Mouse (Mus musculus): ENCODE measurements around the gene Gm1123.

The Gm1123 gene

GRCm38 (mm10) chr9:99001326-99001725 is 34.2 kb downstream of the Gm1123 start:
- no peak for DNase-seq (ENCODE audit: low spot score in 2 of 2)

GRCm38 (mm10) chr9:98999881-99000339 is 35.6 kb downstream of the Gm1123 start:
- no peak for DNase-seq (ENCODE audit: low spot score in 2 of 2)

GRCm38 (mm10) chr9:98994103-98994502 is 41.4 kb downstream of the Gm1123 start:
- DNase-seq (ENCODE audit: low spot score in 2 of 2): no peak

GRCm38 (mm10) chr9:98987131-98987530 is 48.4 kb downstream of the Gm1123 start:
- no peak for DNase-seq (ENCODE audit: low spot score in 2 of 2)

GRCm38 (mm10) chr9:98986476-98987096 is 48.9 kb downstream of the Gm1123 start:
- no peak for DNase-seq (ENCODE audit: low spot score in 2 of 2)

GRCm38 (mm10) chr9:98985800-98986475 is 49.6 kb downstream of the Gm1123 start, which contains the start of gene Faim:
Faim (plus strand) TSS chr9:98986373.
- peak; percentile 99 to 100 for DNase-seq (ENCODE audit: low spot score in 2 of 2)

- peak; percentile 72 to 93 for DNase-seq (ENCODE audit: low spot score in 2 of 2)
Observed at GRCm38 (mm10) chr9:98979431-98980416, 55.8 kb downstream of the Gm1123 start.

GRCm38 (mm10) chr9:98976520-98976919 is 59.0 kb downstream of the Gm1123 start:
- no peak for DNase-seq (ENCODE audit: low spot score in 2 of 2)

GRCm38 (mm10) chr9:98976081-98976480 is 59.4 kb downstream of the Gm1123 start:
- no peak for DNase-seq (ENCODE audit: low spot score in 2 of 2)

GRCm38 (mm10) chr9:98974898-98975297 is 60.6 kb downstream of the Gm1123 start:
- no peak for DNase-seq (ENCODE audit: low spot score in 2 of 2)

- DNase-seq (ENCODE audit: low spot score in 2 of 2): no peak
Observed at GRCm38 (mm10) chr9:98973561-98973960, 62.0 kb downstream of the Gm1123 start.

GRCm38 (mm10) chr9:98973101-98973521 is 62.4 kb downstream of the Gm1123 start:
- DNase-seq (ENCODE audit: low spot score in 2 of 2): no peak

GRCm38 (mm10) chr9:98965084-98965483 is 70.4 kb downstream of the Gm1123 start:
- peak in 1 of 2 experiments; percentile 22 for DNase-seq (ENCODE audit: low spot score in 2 of 2)

GRCm38 (mm10) chr9:98963661-98964060 is 71.9 kb downstream of the Gm1123 start:
- no peak for DNase-seq (ENCODE audit: low spot score in 2 of 2)

GRCm38 (mm10) chr9:98962478-98963142 is 72.9 kb downstream of the Gm1123 start:
- DNase-seq (ENCODE audit: low spot score in 2 of 2): no peak

GRCm38 (mm10) chr9:98961591-98962477 is 73.7 kb downstream of the Gm1123 start:
- no peak for DNase-seq (ENCODE audit: low spot score in 2 of 2)

- no peak for DNase-seq (ENCODE audit: low spot score in 2 of 2)
Observed at GRCm38 (mm10) chr9:98960348-98960747, 75.2 kb downstream of the Gm1123 start.

GRCm38 (mm10) chr9:98959851-98960250 is 75.7 kb downstream of the Gm1123 start:
- no peak for DNase-seq (ENCODE audit: low spot score in 2 of 2)

GRCm38 (mm10) chr9:98958628-98959027 is 76.9 kb downstream of the Gm1123 start:
- no peak for DNase-seq (ENCODE audit: low spot score in 2 of 2)

GRCm38 (mm10) chr9:98957751-98958351 is 77.7 kb downstream of the Gm1123 start:
- no peak for DNase-seq (ENCODE audit: low spot score in 2 of 2)

Data from thymus, postnatal 10 days (tissue).